ENCODE assay signal across 24 mouse cellular contexts in the genomic region with DNA sequence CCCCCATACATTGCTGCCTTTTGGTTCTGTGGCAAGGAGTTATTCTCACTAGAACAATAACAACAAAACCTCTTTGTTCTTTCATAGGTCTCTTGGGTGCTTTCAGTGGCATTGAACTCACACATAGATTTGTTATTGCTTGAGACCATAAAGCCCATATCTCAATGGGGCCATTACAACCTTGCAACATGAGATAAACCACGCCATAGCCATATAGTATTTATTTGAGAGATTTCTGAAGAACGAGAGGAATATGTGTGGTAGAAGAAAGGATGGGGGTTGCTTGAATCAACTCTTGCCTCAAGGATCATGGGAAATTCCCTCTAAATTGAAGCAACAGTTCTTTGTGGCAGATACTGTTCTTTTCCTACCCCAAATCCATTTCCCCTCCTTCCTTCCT. TPM values are rescaled to one million over a fixed set of nuclear protein-coding genes. Genes with fewer than 3 reads are reported as not detected.
DNase-seq lines count a peak whose midpoint lies in the region; ATAC-seq and TF ChIP-seq lines count a peak whose summit lies in the region.
"Had no signal": no experiment of that assay in that cellular context is flagged by ENCODE, and none has a peak within 500 bp of the region (broad histone marks: within the 10 kb centered on the region; RNA-seq: fewer than 3 reads in every experiment).

No protein-coding gene starts in this region.

- no peaks in the 10 kb centered on the region for H3K27me3 ChIP-seq in hindbrain, embryonic 15.5 days
- H3K27me3 ChIP-seq in hindbrain, embryonic 12.5 days, result no peaks in the 10 kb centered on the region
- no peaks in the 10 kb centered on the region for H3K27me3 ChIP-seq in neural tube, embryonic 13.5 days
- H3K27me3 ChIP-seq in limb, embryonic 14.5 days (ENCODE audit: control insufficient read depth, insufficient read depth, low read length), result no peaks in the 10 kb centered on the region
- H3K27me3 ChIP-seq in kidney, embryonic 16.5 days (ENCODE audit: insufficient read depth, low read length), result no peaks in the 10 kb centered on the region
- H3K27me3 ChIP-seq: embryonic facial prominence, embryonic 13.5 days; embryonic facial prominence, embryonic 15.5 days; forebrain, embryonic 12.5 days had no signal

- H3K36me3 ChIP-seq in hindbrain, embryonic 15.5 days, result no peaks in the 10 kb centered on the region
- no peaks in the 10 kb centered on the region for H3K36me3 ChIP-seq in hindbrain, embryonic 12.5 days
- no peaks in the 10 kb centered on the region for H3K36me3 ChIP-seq in neural tube, embryonic 13.5 days
- no peaks in the 10 kb centered on the region for H3K36me3 ChIP-seq in limb, embryonic 14.5 days (ENCODE audit: control insufficient read depth, insufficient read depth, low read length)
- H3K36me3 ChIP-seq in kidney, embryonic 16.5 days (ENCODE audit: insufficient read depth, low read length), result no peaks in the 10 kb centered on the region
- H3K36me3 ChIP-seq: embryonic facial prominence, embryonic 13.5 days; embryonic facial prominence, embryonic 15.5 days; forebrain, embryonic 10.5 days; forebrain, embryonic 12.5 days had no signal

- WGBS in hindbrain, embryonic 15.5 days, result 67% methylated on average over 2 of the region's 2 CpGs
- WGBS in hindbrain, embryonic 12.5 days, result 72% methylated on average over 2 of the region's 2 CpGs
- 48% methylated on average over 2 of the region's 2 CpGs for WGBS in neural tube, embryonic 13.5 days
- WGBS in limb, embryonic 14.5 days, result 23% methylated on average over 2 of the region's 2 CpGs
- WGBS in kidney, embryonic 16.5 days, result 76% methylated on average over 2 of the region's 2 CpGs

- H3K9ac ChIP-seq in hindbrain, embryonic 15.5 days, result no peak overlapping the region
- no peak overlapping the region for H3K9ac ChIP-seq in hindbrain, embryonic 12.5 days
- no peak overlapping the region for H3K9ac ChIP-seq in neural tube, embryonic 13.5 days
- no peak overlapping the region for H3K9ac ChIP-seq in limb, embryonic 14.5 days (ENCODE audit: low read depth, low read length, severe bottlenecking)
- no peak overlapping the region for H3K9ac ChIP-seq in kidney, embryonic 16.5 days (replicated peaks; ENCODE audit: low read length)
- H3K9ac ChIP-seq: embryonic facial prominence, embryonic 13.5 days; embryonic facial prominence, embryonic 15.5 days; forebrain, embryonic 12.5 days had no signal

- ATAC-seq in hindbrain, embryonic 15.5 days (ENCODE audit: low FRiP score, low read depth), result no peak
- no peak for ATAC-seq in hindbrain, embryonic 12.5 days (ENCODE audit: low FRiP score)
- ATAC-seq in neural tube, embryonic 13.5 days (ENCODE audit: low read depth), result no peak
- peak; percentile 58; the same call in 1 of the 2 replicates for ATAC-seq in limb, embryonic 14.5 days (ENCODE audit: low FRiP score, low read depth)
- no peak for ATAC-seq in kidney, embryonic 16.5 days (ENCODE audit: low FRiP score, low TSS enrichment)
- ATAC-seq: forebrain, embryonic 14.5 days had no signal

- H3K9me3 ChIP-seq in hindbrain, embryonic 15.5 days, result no peaks in the 10 kb centered on the region
- H3K9me3 ChIP-seq in hindbrain, embryonic 12.5 days (replicated peaks), result no peaks in the 10 kb centered on the region
- H3K9me3 ChIP-seq in neural tube, embryonic 13.5 days, result no peaks in the 10 kb centered on the region
- no peaks in the 10 kb centered on the region for H3K9me3 ChIP-seq in limb, embryonic 14.5 days (ENCODE audit: control insufficient read depth, low read length)
- no peaks in the 10 kb centered on the region for H3K9me3 ChIP-seq in kidney, embryonic 16.5 days (ENCODE audit: low read length)
- H3K9me3 ChIP-seq: embryonic facial prominence, embryonic 13.5 days; embryonic facial prominence, embryonic 15.5 days; forebrain, embryonic 10.5 days; forebrain, embryonic 12.5 days had no signal

- no peak overlapping the region for H3K4me2 ChIP-seq in hindbrain, embryonic 15.5 days
- no peak overlapping the region for H3K4me2 ChIP-seq in hindbrain, embryonic 12.5 days (replicated peaks)
- no peak overlapping the region for H3K4me2 ChIP-seq in neural tube, embryonic 13.5 days
- H3K4me2 ChIP-seq in limb, embryonic 14.5 days (replicated peaks; ENCODE audit: low read depth, low read length, severe bottlenecking), result no peak overlapping the region
- no peak overlapping the region for H3K4me2 ChIP-seq in kidney, embryonic 16.5 days (replicated peaks; ENCODE audit: low read depth, low read length)
- H3K4me2 ChIP-seq: embryonic facial prominence, embryonic 13.5 days; embryonic facial prominence, embryonic 15.5 days; forebrain, embryonic 12.5 days had no signal

- H3K4me3 ChIP-seq in hindbrain, embryonic 15.5 days, result no peak overlapping the region
- no peak overlapping the region for H3K4me3 ChIP-seq in hindbrain, embryonic 12.5 days
- no peak overlapping the region for H3K4me3 ChIP-seq in neural tube, embryonic 13.5 days
- H3K4me3 ChIP-seq in limb, embryonic 14.5 days (replicated peaks; ENCODE audit: low read length), result no peak overlapping the region
- no peak overlapping the region for H3K4me3 ChIP-seq in kidney, embryonic 16.5 days (ENCODE audit: low read length)
- H3K4me3 ChIP-seq: embryonic facial prominence, embryonic 13.5 days; embryonic facial prominence, embryonic 15.5 days; erythroblast, embryonic 14.5 days; forebrain, embryonic 10.5 days; forebrain, embryonic 12.5 days had no signal

- no peaks in the 10 kb centered on the region for H3K4me1 ChIP-seq in hindbrain, embryonic 15.5 days (replicated peaks)
- H3K4me1 ChIP-seq in hindbrain, embryonic 12.5 days, result no peaks in the 10 kb centered on the region
- H3K4me1 ChIP-seq in neural tube, embryonic 13.5 days (replicated peaks), result peaks cover 15% of the 10 kb centered on the region; the same call in 1 of the 2 replicates
- peaks cover 11% of the 10 kb centered on the region; the same call in 1 of the 2 replicates for H3K4me1 ChIP-seq in limb, embryonic 14.5 days (ENCODE audit: control insufficient read depth, insufficient read depth, low read length)
- H3K4me1 ChIP-seq in kidney, embryonic 16.5 days (ENCODE audit: insufficient read depth, low read length), result peaks cover 7% of the 10 kb centered on the region; the same call in 1 of the 2 replicates
- H3K4me1 ChIP-seq: embryonic facial prominence, embryonic 15.5 days; forebrain, embryonic 10.5 days; forebrain, embryonic 12.5 days had no signal

- peak overlapping the region; percentile 42; the same call in 1 of the 2 replicates for H3K27ac ChIP-seq in hindbrain, embryonic 15.5 days (replicated peaks)
- H3K27ac ChIP-seq in hindbrain, embryonic 12.5 days, result no peak overlapping the region
- H3K27ac ChIP-seq in neural tube, embryonic 13.5 days (replicated peaks), result peak overlapping the region; percentile 35; the same call in 1 of the 2 replicates
- peak overlapping the region; percentile 10; the same call in 1 of the 2 replicates for H3K27ac ChIP-seq in limb, embryonic 14.5 days (replicated peaks; ENCODE audit: low read depth, low read length)
- H3K27ac ChIP-seq in kidney, embryonic 16.5 days (ENCODE audit: low read length), result no peak overlapping the region
- H3K27ac ChIP-seq: embryonic facial prominence, embryonic 13.5 days; embryonic facial prominence, embryonic 15.5 days; forebrain, embryonic 10.5 days; forebrain, embryonic 12.5 days had no signal

- no peak for DNase-seq in neural tube, embryonic 10.5 days (ENCODE audit: extremely low spot score, low spot score)
- peak; percentile 28 for DNase-seq in limb, embryonic 14.5 days (ENCODE audit: low spot score)
- no peak for DNase-seq in gastrocnemius, postnatal 25 days
- DNase-seq: adrenal gland, adult 2 months; adrenal gland, postnatal 10 days; adrenal gland, postnatal 25 days; cerebellum, adult 11 months; cerebellum, adult 18-20 months; cerebellum, adult 8-10 months; cerebellum, adult 9-11 months; cerebellum, postnatal 14 days; cerebellum, postnatal 36 days; embryo, embryonic 11 days had no signal

- no peak for TF ChIP-seq POLR2A in limb, embryonic 14.5 days (IDR thresholded peaks at IDR 0.05; ENCODE audit: borderline replicate concordance, extremely low read depth, insufficient read depth, insufficient read length)

RNA-seq across cellular contexts. Expression of gene Tgfbr2, which starts 31.7 kb away (rescaled TPM):
- 9.0 and 9.8 TPM in 2 replicates for polyA plus RNA-seq in hindbrain, embryonic 15.5 days (2015; fragmentation: Nextera tagmentation; extraction: Ambion mirVana)
- polyA plus RNA-seq in hindbrain, embryonic 12.5 days (2016; fragmentation: Nextera tagmentation; extraction: Ambion mirVana), result 18.9 and 19.3 TPM in 2 replicates
- polyA plus RNA-seq in neural tube, embryonic 13.5 days (2015; fragmentation: Nextera tagmentation; extraction: Ambion mirVana), result 10.3 and 11.5 TPM in 2 replicates
- polyA plus RNA-seq in limb, embryonic 14.5 days (2012; rRNA removed), result 58.8 and 73.8 TPM in 2 replicates
- 67.2 and 71.5 TPM in 2 replicates for polyA plus RNA-seq in limb, embryonic 14.5 days (2014; fragmentation: Nextera tagmentation; extraction: Ambion mirVana)
- polyA plus RNA-seq in kidney, embryonic 16.5 days (2015; fragmentation: Nextera tagmentation; extraction: Ambion mirVana), result 33.8 and 35.9 TPM in 2 replicates
- 10 to 100 TPM; 18.8 to 20.3 TPM for total RNA-seq in gastrocnemius, postnatal 25 days (2021)
- total RNA-seq: MEL had no signal

Comparison
In these comparisons a context has a peak if more than half of its experiments do, and no peak if none do; other contexts are left out.
1. H3K27ac ChIP-seq: peak in hindbrain, embryonic 15.5 days (single experiment), neural tube, embryonic 13.5 days (single experiment) and limb, embryonic 14.5 days (single experiment); none in hindbrain, embryonic 12.5 days (single experiment) and kidney, embryonic 16.5 days (single experiment).